Mouse (Mus musculus): ENCODE results near the gene Pheta1. TPM values are rescaled to one million over a fixed set of nuclear protein-coding genes. Genes with fewer than 3 reads are reported as not detected.

Pheta1 gene
- polyA plus RNA-seq, 1 experiment from 2014 or later = 22.6 TPM

Small RNAs within 50 kb of the gene (microRNA-seq; reads per million reads assigned to microRNA genes)
- not detected for gene Mir7031

Other genes starting within 250 kb of the Pheta1 start
- gene Acad12, start 230.0 kb upstream of the Pheta1 start, polyA plus RNA-seq (2014; fragmentation: Nextera tagmentation; extraction: Ambion mirVana) = 1.1 and 2.1 TPM in 2 replicates
- gene Acad10, start 188.5 kb upstream of the Pheta1 start, polyA plus RNA-seq (2014; fragmentation: Nextera tagmentation; extraction: Ambion mirVana) = 1.3 and 1.9 TPM in 2 replicates
- 35.0 and 46.7 TPM in 2 replicates for gene Brap, start 188.4 kb upstream of the Pheta1 start, polyA plus RNA-seq (2014; fragmentation: Nextera tagmentation; extraction: Ambion mirVana)
- gene Atxn2, start 137.6 kb upstream of the Pheta1 start, polyA plus RNA-seq (2014; fragmentation: Nextera tagmentation; extraction: Ambion mirVana) = 93.7 and 94.8 TPM in 2 replicates
- 6.4 and 8.5 TPM in 2 replicates for gene Sh2b3, start 11.3 kb upstream of the Pheta1 start, polyA plus RNA-seq (2014; fragmentation: Nextera tagmentation; extraction: Ambion mirVana)
- gene Cux2, start 201.1 kb downstream of the Pheta1 start, polyA plus RNA-seq (2014; fragmentation: Nextera tagmentation; extraction: Ambion mirVana) = 25.6 and 31.3 TPM in 2 replicates